Mouse (Mus musculus) frontal cortex, postnatal 10 days (tissue): ENCODE measurements around the gene Dcaf12.

ENCODE experiments used
- DNase-seq, 2 experiments: peaks; one replicate each; pipeline ENCODE4 v3.0.0; 2022; ENCODE audit warnings: low spot score in 2 of 2, mixed read lengths in 1 of 2

Gene Dcaf12

DNA sequence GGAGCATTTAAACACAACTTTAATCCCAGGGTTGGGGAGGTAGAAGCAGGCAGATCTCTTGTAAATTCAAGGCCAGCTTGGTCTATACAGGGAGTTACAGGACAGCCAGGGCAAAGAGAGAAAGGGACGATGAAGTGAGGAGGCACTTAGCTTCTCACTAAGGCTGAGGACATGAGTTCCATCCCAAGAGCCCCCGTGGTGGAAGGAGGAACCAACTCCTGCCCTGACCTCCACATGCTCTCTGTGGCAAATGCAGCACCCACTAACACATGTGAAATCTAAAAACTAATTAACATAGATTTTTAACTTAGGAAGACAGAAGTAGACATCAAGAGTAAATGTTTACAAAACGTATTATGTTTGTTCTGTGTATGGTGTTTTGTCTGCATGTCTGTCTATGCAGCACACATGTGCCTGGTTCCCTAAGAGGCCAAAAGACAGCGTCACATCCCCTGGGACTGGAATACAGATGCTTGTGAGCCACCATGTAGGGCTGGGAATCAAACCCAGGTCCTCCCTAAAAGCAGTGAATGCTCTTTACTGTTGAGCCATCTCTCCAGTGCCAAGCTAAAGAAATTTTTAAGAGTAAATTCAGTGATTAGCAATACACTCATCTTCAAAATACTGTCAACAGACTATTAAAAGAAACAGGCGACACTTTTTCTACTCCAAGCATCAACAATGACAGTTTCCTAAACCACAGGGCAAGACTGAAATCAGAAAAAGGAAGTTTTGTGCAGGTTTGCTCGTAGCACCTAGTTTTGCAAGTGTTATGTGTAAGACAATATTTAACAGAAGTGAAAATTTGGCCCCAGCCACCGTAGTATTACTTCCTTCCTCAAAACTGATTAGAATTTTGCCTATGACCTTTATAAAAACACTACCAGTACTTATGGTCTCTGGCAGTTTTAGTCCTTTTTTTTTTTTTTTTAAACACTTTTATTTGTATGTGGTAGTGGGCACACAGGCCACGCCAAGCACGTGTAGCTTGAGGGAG, 3.8 kb downstream of the Dcaf12 start:
- DNase-seq, result no peak

DNA sequence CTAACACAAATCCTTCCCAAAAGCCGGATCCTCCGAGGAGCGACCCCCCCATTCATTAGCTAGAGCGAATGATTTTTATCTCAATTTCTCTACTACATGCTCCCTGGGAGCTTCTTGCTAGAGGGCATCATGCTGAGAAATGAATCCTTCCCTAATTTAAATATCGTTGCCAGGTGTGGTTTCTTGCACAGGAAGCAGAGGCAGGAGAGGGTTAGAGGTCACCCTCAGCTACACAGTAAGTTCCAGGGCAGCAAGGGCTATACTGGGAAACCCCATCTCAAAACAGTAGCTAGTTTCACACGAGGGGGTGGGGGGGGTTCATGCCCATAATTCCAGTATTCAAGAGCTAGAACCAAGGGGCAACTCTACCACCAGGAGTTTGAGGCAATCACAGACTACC, 7.3 kb downstream of the Dcaf12 start:
- DNase-seq, result no peak

DNA sequence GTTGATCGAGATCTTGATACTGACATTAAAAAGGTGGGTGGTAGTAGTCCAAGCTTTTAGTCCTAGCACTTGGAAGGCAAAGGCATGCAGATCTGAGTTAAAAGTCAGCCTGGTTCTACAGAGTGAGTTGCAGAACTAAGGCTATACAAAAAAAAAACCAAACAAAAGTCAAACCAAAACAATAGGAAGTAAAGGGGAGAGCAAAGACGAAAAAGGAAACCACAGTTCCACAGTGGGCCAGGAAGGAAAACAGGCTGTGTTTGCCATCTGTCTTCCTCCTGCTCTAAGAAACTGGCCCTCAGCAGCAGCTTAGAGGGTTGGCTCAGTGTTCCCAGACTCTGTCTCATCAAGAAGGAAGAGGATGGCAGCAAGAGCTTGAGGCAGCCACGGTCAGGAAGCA, 10.4 kb downstream of the Dcaf12 start:
- DNase-seq, result no peak

- DNase-seq, result no peak
These were observed 11.0 kb downstream of the Dcaf12 start for GRCm38 (mm10) chr4:41303671-41304070.

DNA sequence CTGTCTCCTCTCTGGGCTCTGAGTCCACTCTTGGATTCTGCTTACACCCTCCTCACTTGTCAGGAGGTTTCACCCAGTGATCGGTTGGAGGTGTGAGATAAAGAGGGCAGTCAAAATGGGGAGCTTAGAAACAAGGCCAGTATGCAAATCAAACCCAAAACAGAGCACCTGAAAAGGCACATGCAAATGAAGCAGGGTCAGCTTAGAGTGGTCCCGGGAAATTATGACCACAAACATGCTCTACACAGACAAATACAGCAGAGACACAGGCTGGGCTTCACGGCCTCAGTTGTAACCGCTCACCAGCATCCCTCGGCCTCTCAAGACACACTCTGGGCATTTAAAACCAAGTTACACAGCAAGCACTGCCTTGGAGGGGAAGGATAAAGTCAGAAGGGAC, 15.7 kb downstream of the Dcaf12 start:
- no peak for DNase-seq

DNA sequence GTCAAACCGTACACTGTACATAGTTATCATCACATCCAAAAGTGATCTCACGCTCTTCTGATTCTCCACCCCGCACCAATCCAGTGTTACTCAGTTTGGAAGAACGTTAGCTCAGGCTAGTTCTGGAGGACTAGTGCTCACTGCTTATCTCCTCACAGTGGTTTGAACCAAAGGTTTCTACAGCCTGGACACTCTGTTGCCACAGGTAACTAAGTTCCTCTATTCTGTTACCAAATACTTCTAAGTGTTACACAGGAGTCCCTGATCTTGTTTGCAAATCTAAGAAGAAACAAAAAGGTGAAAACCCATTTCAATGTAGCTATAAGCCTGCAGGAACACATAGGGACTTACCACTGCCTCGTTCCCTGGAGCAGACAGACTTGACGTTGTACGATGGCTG, 18.7 kb downstream of the Dcaf12 start:
- no peak for DNase-seq

GRCm38 (mm10) chr4:41295507-41295906, 19.2 kb downstream of the Dcaf12 start:
- no peak for DNase-seq

DNA sequence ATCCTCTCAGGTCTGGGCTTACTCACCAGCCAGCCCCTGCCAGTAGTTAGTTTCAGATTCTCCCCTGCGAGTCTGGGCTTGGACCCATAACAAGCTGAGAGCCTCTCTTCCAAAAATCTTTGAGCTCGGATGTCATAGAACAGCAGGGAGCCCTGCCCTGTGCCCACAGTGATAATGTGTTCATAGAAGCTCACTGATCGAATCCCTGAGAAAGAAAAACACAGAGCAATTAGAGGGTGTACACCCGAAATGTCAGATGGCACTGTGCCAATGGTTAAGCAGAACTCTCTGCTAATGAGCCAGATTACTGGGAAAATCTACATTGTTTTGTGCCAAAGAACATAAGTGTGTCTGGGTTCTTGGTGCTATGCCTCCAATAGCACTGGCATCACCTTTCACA, 20.8 kb downstream of the Dcaf12 start:
- peak; percentile 16 to 18 for DNase-seq

GRCm38 (mm10) chr4:41289802-41290201, 24.9 kb downstream of the Dcaf12 start:
- DNase-seq, result peak; percentile 14 to 17

DNA sequence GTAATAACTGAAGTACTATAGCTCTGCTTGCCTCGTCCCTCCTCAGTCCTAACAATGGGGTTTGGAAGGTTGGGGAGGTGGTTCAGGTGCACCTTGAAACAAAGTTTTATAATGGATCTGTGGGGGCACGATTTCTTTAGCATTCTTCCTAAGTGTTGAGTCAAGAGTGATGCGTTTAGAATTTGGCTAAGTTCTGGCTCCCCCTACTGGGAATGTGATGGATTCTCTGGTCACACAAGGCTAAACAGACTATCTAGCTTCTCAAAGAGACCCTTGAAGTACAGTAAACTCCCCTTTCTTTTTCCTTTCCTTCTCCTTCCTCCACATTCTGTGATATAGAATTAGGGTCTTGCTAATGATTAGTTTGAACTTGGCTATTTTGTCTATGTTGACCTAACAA, 28.3 kb downstream of the Dcaf12 start:
- DNase-seq, result no peak

DNA sequence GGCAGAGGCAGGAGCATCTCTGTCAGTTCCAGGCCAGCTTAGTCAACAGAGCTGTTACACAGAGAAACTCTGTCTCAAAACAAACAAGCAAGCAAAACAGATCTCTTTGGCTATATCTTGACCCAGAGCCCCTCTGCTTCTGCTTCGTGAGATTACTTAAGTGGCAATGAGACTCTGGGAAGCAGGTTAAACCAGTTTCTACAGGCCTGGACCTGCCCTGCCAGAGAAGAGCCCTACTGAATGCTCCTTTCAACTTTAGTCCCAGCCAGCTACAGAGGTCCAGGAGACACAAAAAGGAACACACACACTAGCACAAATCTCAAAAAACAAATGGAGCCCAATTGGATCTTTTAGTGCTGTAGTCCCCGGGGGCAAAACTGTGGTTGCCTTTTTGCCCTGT, 30.6 kb downstream of the Dcaf12 start:
- no peak for DNase-seq

DNA sequence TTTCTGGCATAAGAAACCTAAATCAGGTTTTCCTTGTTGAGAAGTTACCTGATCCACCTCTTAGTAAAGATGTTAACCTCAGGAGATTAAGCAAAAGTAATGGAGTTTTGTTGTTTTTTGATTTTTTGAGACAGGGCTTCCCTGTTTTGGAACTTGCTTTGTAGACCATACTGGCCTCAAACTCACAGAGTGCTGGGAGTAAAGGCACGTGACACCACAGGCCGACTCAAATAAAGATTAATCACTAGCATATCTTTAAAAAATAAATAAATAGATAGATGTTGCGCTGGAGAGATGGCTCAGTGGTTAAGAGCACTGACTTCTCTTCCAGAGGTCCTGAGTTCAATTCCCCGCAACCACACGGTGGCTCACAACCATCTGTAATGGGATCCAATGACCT, 38.8 kb downstream of the Dcaf12 start:
- no peak for DNase-seq

DNA sequence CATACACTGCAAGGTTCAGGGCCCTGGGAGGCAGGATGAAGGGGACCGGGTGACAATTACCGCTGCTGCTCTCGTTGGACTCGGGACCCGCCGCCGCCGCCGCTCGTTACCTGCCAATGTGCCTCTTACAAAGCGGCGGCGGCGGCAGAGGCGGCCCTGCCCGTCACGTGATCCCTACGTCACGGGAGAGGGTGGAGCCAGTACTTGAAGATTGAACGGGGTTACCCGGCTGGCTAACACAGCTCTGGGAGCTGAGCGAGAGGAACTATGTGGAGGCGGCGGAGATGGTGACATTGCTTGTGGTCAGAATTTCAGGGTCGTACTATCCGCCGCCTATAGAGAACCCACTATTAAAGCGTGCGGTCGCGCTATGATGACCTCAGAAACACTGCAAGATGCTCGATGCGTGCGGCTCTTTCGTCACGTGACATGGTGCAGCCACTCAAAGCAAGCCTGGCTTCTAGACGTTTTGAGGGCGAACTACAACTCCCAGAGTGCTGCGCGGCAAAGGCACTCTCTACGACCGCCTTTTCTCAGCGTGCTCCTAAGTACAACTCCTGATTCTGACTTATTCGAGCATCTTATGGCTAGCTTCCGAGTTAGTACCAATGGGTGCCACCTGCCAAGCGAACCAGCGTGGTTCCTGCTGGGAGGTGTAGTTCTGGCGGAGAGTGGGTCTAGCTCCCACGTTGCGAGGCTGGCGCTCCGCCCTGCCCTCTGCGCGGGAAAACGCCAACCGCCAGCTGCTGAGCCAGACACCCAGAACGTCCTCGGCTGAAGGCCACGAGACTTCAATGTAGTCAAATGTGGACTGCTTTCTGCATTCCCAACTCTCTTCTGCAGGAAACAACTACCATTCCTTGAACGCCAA, 39.5 kb downstream of the Dcaf12 start, which contains the start of gene Ubap2:
TSS of gene Ubap2 (minus strand) at position 165 of the 871 bp plus-strand sequence.
- peak; percentile 97 for DNase-seq

DNA sequence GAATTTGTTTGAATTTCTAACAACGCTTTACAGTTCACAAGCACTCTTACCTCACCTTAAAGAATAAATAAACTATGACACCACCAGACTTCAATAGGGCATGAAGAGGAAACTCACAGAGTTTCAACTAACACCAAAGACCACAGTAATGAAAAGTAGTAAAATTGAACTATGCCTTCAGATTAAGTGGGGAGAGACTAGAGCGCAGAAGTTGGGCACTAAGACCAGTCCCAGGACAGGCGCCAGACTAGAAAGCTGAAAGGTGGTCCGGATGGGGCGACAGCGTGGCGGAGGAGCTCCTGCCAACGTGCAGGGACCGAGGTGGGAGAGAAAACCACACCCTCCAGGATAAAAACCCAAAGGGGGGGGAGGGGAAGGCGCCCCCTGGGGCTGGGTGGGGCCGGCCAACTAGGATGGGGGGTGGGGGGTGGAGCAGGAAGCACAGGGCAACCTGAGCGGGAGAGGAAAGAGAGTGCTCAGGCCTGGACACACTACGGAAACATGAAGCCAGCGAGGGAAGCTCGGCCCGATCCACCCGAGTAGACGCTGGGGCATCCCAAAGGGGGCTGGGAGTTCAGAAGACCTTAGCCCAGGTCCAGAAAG, 40.2 kb downstream of the Dcaf12 start:
- DNase-seq, result peak in 1 of 2 experiments; percentile 17

DNA sequence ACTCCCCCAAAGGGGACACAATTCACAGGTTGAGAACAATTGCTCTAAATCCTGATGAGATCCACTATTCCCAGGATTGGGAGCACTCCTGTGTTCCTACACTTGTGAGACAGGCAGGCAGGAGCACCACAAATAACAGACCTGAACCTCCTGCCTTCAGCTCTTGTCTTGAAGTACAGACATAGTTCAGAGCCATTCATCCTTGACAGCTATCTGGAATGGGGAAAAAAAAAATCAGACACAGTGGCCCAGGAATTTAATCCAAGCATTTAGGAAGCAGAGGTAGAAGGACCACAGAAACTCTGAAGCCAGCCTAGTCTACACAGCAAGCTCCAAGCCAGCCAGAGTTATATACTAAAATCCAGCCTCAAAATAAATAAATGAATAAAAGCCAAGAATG, 46.6 kb downstream of the Dcaf12 start:
- no peak for DNase-seq

GRCm38 (mm10) chr4:41266350-41266749, 48.3 kb downstream of the Dcaf12 start:
- DNase-seq, result no peak

DNA sequence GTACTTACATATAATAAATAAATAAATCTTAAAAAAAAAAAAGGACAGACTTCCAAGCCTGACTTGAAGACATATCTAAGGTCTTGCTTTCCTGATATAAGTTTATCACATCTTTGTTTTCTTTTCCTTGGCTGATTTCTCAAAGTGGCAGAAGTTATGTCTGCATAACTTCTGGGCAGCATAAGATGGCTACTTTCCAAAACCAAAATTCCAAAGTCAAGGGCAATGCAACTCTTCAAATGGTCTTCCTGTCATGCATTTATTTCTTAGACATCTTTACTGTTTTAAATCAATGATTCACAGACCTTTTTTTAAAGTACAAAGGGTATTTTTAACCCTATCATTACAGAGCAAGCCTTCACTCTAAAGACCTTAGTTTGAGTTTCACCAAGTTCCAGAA, 54.0 kb downstream of the Dcaf12 start:
- DNase-seq, result no peak

DNA sequence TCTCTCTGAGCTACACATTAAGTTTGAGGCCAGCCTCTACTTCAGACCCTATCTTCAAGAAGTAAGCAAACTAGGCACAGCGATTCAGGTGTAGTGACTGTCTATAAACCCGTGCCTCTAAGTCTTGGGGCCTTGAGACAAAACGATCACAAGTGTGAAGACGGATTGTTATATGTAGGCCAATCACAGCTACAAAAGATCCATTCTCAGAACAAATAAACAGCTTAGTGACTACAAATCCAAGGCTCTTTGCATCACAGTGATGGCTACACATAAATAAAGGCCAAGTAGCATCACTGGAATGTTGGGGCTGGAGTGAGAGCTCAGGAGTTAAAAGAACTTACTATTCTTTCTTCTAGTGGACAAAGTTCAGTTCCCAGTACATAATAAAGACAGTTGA, 55.7 kb downstream of the Dcaf12 start:
- no peak for DNase-seq

DNA sequence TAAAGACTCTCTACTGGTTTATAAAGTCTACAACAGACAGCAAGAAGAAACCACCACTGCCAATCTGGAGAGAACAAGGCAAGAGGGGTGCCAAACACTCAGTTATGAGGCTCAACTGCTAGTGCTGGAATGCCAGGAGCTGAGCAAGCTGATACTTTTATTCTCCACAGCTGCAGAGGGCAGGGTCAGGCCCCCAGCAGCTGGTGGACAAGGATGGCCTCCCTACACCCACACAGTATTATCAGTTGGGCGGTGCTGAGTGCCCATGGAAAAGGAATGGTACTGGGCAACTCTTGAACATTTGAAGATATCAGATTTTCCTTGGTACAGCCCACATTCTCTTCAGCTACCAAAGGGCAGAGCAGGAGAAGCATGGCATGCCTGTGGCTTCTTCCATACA, 56.9 kb downstream of the Dcaf12 start:
- no peak for DNase-seq

GRCm38 (mm10) chr4:41255564-41256210, 59.0 kb downstream of the Dcaf12 start:
- peak; percentile 16 to 23 for DNase-seq

GRCm38 (mm10) chr4:41253756-41254155, 60.9 kb downstream of the Dcaf12 start:
- no peak for DNase-seq

- DNase-seq, result no peak
These were observed 69.3 kb downstream of the Dcaf12 start for GRCm38 (mm10) chr4:41245408-41245807.
